Mouse (Mus musculus) limb, embryonic 14.5 days (tissue): ENCODE data around the gene Txnrd1. TPM values are rescaled to one million over a fixed set of nuclear protein-coding genes. Genes with fewer than 3 reads are reported as not detected.

Source experiments
- ATAC-seq: fragments of 200-750 bp; cut with Nextera tagmentation; 2 replicates; pipeline ENCODE4 v1.8.0; 2017; ENCODE audit warnings: low read depth, moderate number of reproducible peaks, moderate TSS enrichment; ENCODE audit not compliant: low FRiP score
- DNase-seq: peaks from one replicate; pipeline ENCODE4 v3.0.0-alpha.2; 2015; ENCODE audit warnings: low spot score
- H3K27ac ChIP-seq: fragments of 300-500 bp; sonication (generic); replicated peaks from 2 replicates; pipeline ENCODE4 v1.5.1; 2014; ENCODE audit warnings: low read depth, mild to moderate bottlenecking, low read length, moderate library complexity, mixed read lengths
- H3K27me3 ChIP-seq: fragments of 300-500 bp; sonication (generic); 2 replicates; pipeline ENCODE4 v1.6.1; 2014; ENCODE audit warnings: low read length, mixed read lengths; ENCODE audit not compliant: control insufficient read depth, insufficient read depth
- H3K36me3 ChIP-seq: fragments of 300-500 bp; sonication (generic); 2 replicates; pipeline ENCODE4 v1.6.1; 2014; ENCODE audit warnings: mild to moderate bottlenecking, low read length, moderate library complexity, mixed read lengths; ENCODE audit not compliant: control insufficient read depth, insufficient read depth
- H3K4me1 ChIP-seq: fragments of 300-500 bp; sonication (generic); 2 replicates; pipeline ENCODE4 v1.6.1; 2014; ENCODE audit warnings: antibody characterized with exemption, low read length, mixed read lengths; ENCODE audit not compliant: control insufficient read depth, insufficient read depth
- H3K4me2 ChIP-seq: fragments of 300-500 bp; sonication (generic); replicated peaks from 2 replicates; pipeline ENCODE4 v1.6.1; 2014; ENCODE audit warnings: low read depth, mild to moderate bottlenecking, low read length, moderate library complexity; ENCODE audit not compliant: severe bottlenecking
- H3K4me3 ChIP-seq: fragments of 300-500 bp; sonication (generic); replicated peaks from 2 replicates; pipeline ENCODE4 v1.5.1; 2014; ENCODE audit warnings: low read length
- H3K9ac ChIP-seq: fragments of 300-500 bp; sonication (generic); 2 replicates; pipeline ENCODE4 v1.6.1; 2014; ENCODE audit warnings: mild to moderate bottlenecking, low read depth, low read length, moderate library complexity; ENCODE audit not compliant: severe bottlenecking
- H3K9me3 ChIP-seq: fragments of 300-500 bp; sonication (generic); 2 replicates; pipeline ENCODE4 v1.6.1; 2016; ENCODE audit warnings: low read length; ENCODE audit not compliant: control insufficient read depth
- POLR2A ChIP-seq: fragments of 200-500 bp; IDR thresholded peaks from 2 replicates; pipeline ENCODE4 v1.8.0; 2012; ENCODE audit warnings: inconsistent platforms, mild to moderate bottlenecking, moderate library complexity, borderline replicate concordance; ENCODE audit not compliant: insufficient read depth, insufficient read length; ENCODE audit errors: extremely low read depth
- WGBS: fragments of 180-500 bp; shearing (Covaris S2); extraction: QIAGEN DNeasy Blood & Tissue Kit; methylation state at CpG from one replicate; pipeline ENCODE4 v1.1.7; 2014; 5-methylcytosine and 5-hydroxymethylcytosine counted together
- polyA plus RNA-seq, 2 experiments: library from polyadenylated mRNA; depleted of rRNA in 1 of 2; stranded (reverse) in 1 of 2; unstranded in 1 of 2; fragments of >200 nt; fragmentation: Nextera tagmentation in 1 of 2; extraction: Ambion mirVana in 1 of 2; gene quantifications; 2 replicates each; pipeline versions ENCODE4 v1.2.1 to v1.2.3; 2012 to 2014

The Txnrd1 gene
- polyA plus RNA-seq, 2 experiments: 67.7 to 87.9 TPM

DNA sequence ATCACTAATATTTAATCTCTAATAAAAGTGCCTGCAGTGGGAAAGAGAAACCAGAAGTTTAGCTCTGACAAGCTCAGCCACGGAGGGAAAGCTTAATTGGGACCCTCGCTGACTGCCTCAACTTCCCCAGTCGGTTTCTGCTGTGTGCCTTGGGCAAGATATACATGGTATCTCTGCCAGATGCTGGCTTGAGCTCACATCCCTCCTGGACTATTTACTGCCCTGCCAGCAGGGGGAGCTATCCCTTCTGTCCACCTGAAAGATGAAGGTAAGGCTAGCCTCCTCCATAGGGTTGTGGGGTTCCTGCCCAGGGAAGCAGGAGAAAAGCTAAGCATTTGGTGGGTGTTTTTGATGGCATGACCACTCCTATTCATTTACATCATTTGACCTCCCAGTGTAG is 76.4 kb downstream of the Txnrd1 start:
- H3K27ac ChIP-seq: no peak overlapping the region
- H3K9me3 ChIP-seq: no peaks in the 10 kb centered on the region
- H3K27me3 ChIP-seq: no peaks in the 10 kb centered on the region
- no peak overlapping the region for H3K9ac ChIP-seq
- H3K4me3 ChIP-seq: no peak overlapping the region
- ATAC-seq (no peak), DNase-seq (no peak)
- no peaks in the 10 kb centered on the region for H3K36me3 ChIP-seq
- H3K4me1 ChIP-seq: peaks cover 6% of the 10 kb centered on the region
- 79% methylated on average over 3 of the region's 3 CpGs for WGBS
- TF ChIP-seq POLR2A: no peak
- H3K4me2 ChIP-seq: no peak overlapping the region

DNA sequence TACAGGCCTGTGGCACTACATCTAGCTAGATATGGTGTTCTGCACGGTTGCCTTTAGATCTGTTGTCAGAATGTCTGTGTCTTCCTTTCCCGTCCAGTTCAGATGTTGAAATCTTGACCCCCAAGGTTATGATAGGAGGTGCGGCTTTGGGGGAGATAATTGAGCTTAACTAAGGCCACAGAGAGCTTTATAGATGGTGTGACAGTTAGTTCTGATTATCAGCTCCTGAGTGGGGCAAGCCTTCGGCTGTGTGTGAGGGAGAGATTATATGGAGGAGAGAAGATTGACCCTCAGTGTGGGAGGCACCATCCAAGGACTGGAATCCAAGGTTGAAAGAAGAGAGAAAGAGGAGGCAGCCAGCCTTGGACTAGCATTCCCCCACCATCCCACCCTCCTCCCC is 79.5 kb downstream of the Txnrd1 start:
- WGBS: 77% methylated on average over 4 of the region's 4 CpGs

DNA sequence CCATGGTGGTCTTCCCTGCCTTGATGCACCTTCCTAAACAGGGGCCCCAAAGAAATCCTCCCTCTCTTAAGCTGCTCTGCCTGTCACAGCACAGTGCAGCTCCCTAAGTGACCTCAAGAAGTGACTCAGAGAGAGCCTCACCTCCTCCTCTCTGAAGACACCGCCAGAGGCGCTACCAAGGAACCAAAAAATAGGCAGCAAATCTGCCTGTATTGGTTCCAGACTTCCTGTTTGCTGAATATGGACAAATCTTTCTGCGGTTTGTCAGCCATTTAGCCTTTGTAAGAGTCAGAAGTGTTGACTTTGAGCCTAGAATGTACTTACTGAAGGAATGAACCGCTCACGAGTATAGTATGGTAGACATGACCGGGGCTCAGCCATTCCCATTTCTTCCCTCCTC is 80.0 kb downstream of the Txnrd1 start:
- ATAC-seq (no peak), DNase-seq (no peak)
- Histone ChIP-seq H3K4me2 (no peak overlapping the region), H3K9ac (no peak overlapping the region), H3K4me1 (peaks cover 5% of the 10 kb centered on the region), H3K9me3 (no peaks in the 10 kb centered on the region), H3K27ac (no peak overlapping the region), H3K27me3 (no peaks in the 10 kb centered on the region), H3K36me3 (no peaks in the 10 kb centered on the region), H3K4me3 (no peak overlapping the region)
- TF ChIP-seq POLR2A: no peak
- WGBS: 89% methylated on average over 6 of the region's 6 CpGs

More for the DNA sequence above, 79.5 kb downstream of the Txnrd1 start:
- TF ChIP-seq POLR2A: no peak
- no peak for ATAC-seq
- H3K27me3 ChIP-seq: no peaks in the 10 kb centered on the region
- H3K4me3 ChIP-seq: no peak overlapping the region
- H3K9me3 ChIP-seq: no peaks in the 10 kb centered on the region
- H3K36me3 ChIP-seq: no peaks in the 10 kb centered on the region
- H3K4me2 ChIP-seq: no peak overlapping the region
- H3K27ac ChIP-seq: no peak overlapping the region
- no peak overlapping the region for H3K9ac ChIP-seq
- peaks cover 6% of the 10 kb centered on the region for H3K4me1 ChIP-seq
- no peak for DNase-seq

DNA sequence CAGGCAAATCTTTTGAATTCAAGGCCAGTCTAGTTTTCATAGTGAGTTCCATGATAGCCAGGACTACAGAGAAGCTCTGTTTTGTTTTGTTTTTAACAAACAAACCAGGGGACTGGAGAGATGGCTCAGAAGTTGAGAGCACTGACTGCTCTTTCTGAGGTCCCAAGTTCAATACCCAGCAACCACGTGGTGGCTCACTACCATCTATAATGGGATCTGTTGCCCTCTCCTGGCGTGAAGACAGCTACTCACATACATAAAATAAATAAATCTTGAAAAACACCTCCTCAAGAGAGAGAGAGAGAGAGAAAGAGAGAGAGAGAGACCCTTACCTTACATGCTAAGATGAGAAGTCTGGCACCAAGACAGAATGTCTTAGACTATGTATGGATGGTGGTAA is 84.9 kb downstream of the Txnrd1 start:
- TF ChIP-seq POLR2A: no peak
- H3K9ac ChIP-seq: no peak overlapping the region
- WGBS: 67% methylated on average over 2 of the region's 2 CpGs
- no peak overlapping the region for H3K4me2 ChIP-seq
- DNase-seq: no peak
- H3K9me3 ChIP-seq: no peaks in the 10 kb centered on the region
- no peaks in the 10 kb centered on the region for H3K36me3 ChIP-seq
- H3K27me3 ChIP-seq: no peaks in the 10 kb centered on the region
- H3K4me3 ChIP-seq: no peak overlapping the region
- no peak overlapping the region for H3K27ac ChIP-seq
- no peak for ATAC-seq
- H3K4me1 ChIP-seq: no peaks in the 10 kb centered on the region; the same call in 1 of the 2 replicates

DNA sequence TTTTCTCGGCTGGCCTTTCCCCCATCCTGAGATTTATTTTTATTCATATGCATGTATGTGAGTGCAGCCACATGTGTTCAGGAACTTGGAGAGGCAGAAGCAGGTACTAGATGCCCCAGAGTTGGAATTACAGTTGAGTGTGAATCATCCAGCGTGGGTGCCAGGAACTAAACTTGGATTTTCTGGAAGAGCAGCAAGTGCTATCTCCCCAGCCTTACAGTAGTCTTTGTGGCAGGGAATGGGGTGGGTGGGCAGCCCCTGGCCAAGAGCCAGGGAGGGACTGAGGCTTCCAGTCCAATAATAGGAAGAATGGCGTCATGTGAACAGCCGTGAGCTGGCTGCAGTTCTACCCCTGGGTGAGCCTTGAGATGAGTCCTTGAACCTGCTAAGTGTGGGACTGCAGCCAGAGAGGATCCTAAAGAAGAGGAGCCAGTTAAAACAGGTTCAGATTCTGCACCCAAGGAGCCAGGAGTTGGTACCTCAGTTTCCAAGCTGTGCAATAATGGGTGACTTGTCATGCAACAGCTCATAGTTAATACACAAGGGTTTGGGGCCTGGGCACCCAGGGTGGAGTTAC is 85.7 kb downstream of the Txnrd1 start:
- H3K9ac ChIP-seq: no peak overlapping the region
- no peak for TF ChIP-seq POLR2A
- H3K27me3 ChIP-seq: no peaks in the 10 kb centered on the region
- H3K4me1 ChIP-seq: no peaks in the 10 kb centered on the region; the same call in 1 of the 2 replicates
- no peak overlapping the region for H3K4me2 ChIP-seq
- 88% methylated on average over 4 of the region's 4 CpGs for WGBS
- no peak overlapping the region for H3K27ac ChIP-seq
- H3K4me3 ChIP-seq: no peak overlapping the region
- H3K36me3 ChIP-seq: no peaks in the 10 kb centered on the region
- H3K9me3 ChIP-seq: no peaks in the 10 kb centered on the region
- ATAC-seq (no peak), DNase-seq (no peak)
